Mouse (Mus musculus): ENCODE results near the gene Cox7a2l. TPM values are rescaled to one million over a fixed set of nuclear protein-coding genes. Genes with fewer than 3 reads are reported as not detected.

Cox7a2l gene
- total and polyA plus RNA-seq, 3 experiments, result 206 TPM; not detected in 1

GRCm38 (mm10) chr17:83481551-83481950, 35.6 kb downstream of the Cox7a2l start:
- Histone ChIP-seq H3K27me3 (ENCODE audit: control insufficient read depth in 1 of 2, insufficient read depth in 2 of 2, low read length in 2 of 2) (no peaks in the 10 kb centered on the region), H3K4me1 (ENCODE audit: control insufficient read depth in 1 of 2, insufficient read depth in 2 of 2, low read length in 2 of 2) (no peaks in the 10 kb centered on the region), H3K27ac (ENCODE audit: control insufficient read depth, low read depth, low read length) (no peak overlapping the region), H3K9me3 (replicated peaks; ENCODE audit: insufficient read depth, low read length) (no peaks in the 10 kb centered on the region), H3K36me3 (ENCODE audit: control insufficient read depth in 1 of 2, insufficient read depth in 2 of 2, low read length in 2 of 2) (0 out of 4 replicates have a peak, but pooled peaks cover 0 to 1% of the 10 kb centered on the region in 2 experiments), H3K4me3 (ENCODE audit: control insufficient read depth in 1 of 2, insufficient read depth in 1 of 2, low read depth in 2 of 2, low read length in 2 of 2) (no peak overlapping the region), H3K79me2 (ENCODE audit: control insufficient read depth, insufficient read depth, low read length, poor library complexity) (no peaks in the 10 kb centered on the region), H3K9ac (ENCODE audit: control insufficient read depth, low read depth, low read length, poor library complexity, severe bottlenecking) (no peak overlapping the region)
- DNase-seq (ENCODE audit: low read depth, low spot score), result no peak
- TF ChIP-seq ZMIZ1 (IDR thresholded peaks at IDR 0.05; ENCODE audit: low read depth, low read length), result no peak

- no peaks in the 10 kb centered on the region for H3K79me2 ChIP-seq (ENCODE audit: control insufficient read depth, insufficient read depth, low read length, poor library complexity)
- H3K27ac ChIP-seq (ENCODE audit: control insufficient read depth, low read depth, low read length), result no peak overlapping the region
- H3K36me3 ChIP-seq (ENCODE audit: control insufficient read depth in 1 of 2, insufficient read depth in 2 of 2, low read length in 2 of 2), result peaks cover 0 to 4% of the 10 kb centered on the region in 2 experiments; a peak in 1 of 4 replicates
- H3K4me1 ChIP-seq (ENCODE audit: control insufficient read depth in 1 of 2, insufficient read depth in 2 of 2, low read length in 2 of 2), result no peaks in the 10 kb centered on the region
- H3K4me3 ChIP-seq (ENCODE audit: control insufficient read depth in 1 of 2, insufficient read depth in 1 of 2, low read depth in 2 of 2, low read length in 2 of 2), result no peak overlapping the region
- TF ChIP-seq ZKSCAN1 (IDR thresholded peaks at IDR 0.05; ENCODE audit: low read depth, low read length) (no peak), KAT2A (conservative IDR thresholded peaks at IDR 0.05; ENCODE audit: low read depth, low read length) (no peak), UBTF (IDR thresholded peaks at IDR 0.05; ENCODE audit: borderline replicate concordance, insufficient read depth, low read depth, low read length) (no peak), ELF1 (IDR thresholded peaks at IDR 0.05; ENCODE audit: low read depth, low read length) (no peak), RCOR1 (IDR thresholded peaks at IDR 0.05; ENCODE audit: low read depth, low read length) (no peak), MAZ (IDR thresholded peaks at IDR 0.05; ENCODE audit: low read depth, low read length) (no peak), GABPA (IDR thresholded peaks at IDR 0.05; ENCODE audit: low read depth, low read length) (no peak), NRF1 (IDR thresholded peaks at IDR 0.05; ENCODE audit: insufficient read depth, low read depth, low read length, poor library complexity, severe bottlenecking) (no peak), BHLHE40 (IDR thresholded peaks at IDR 0.05; ENCODE audit: borderline replicate concordance, low read depth, low read length) (no peak), ETS1 (IDR thresholded peaks at IDR 0.05; ENCODE audit: low read depth, low read length) (no peak), ZC3H11A (IDR thresholded peaks at IDR 0.05; ENCODE audit: low read depth, low read length) (no peak), ZNF384 (IDR thresholded peaks at IDR 0.05; ENCODE audit: low read depth, low read length) (no peak), TCF12 (IDR thresholded peaks at IDR 0.05; ENCODE audit: low read depth, low read length) (no peak), POLR2AphosphoS2 (IDR thresholded peaks at IDR 0.05; ENCODE audit: low read length) (no peak)
- H3K27me3 ChIP-seq (ENCODE audit: control insufficient read depth in 1 of 2, insufficient read depth in 2 of 2, low read length in 2 of 2), result no peaks in the 10 kb centered on the region
- H3K9me3 ChIP-seq (replicated peaks; ENCODE audit: insufficient read depth, low read length), result no peaks in the 10 kb centered on the region
- DNase-seq (ENCODE audit: low read depth, low spot score), result no peak
- no peak overlapping the region for H3K9ac ChIP-seq (ENCODE audit: control insufficient read depth, low read depth, low read length, poor library complexity, severe bottlenecking)
Observed at GRCm38 (mm10) chr17:83477089-83477488, 40.0 kb downstream of the Cox7a2l start.
